Comparison of ENCODE assay signal across 8 mouse cellular contexts in the genomic region with DNA sequence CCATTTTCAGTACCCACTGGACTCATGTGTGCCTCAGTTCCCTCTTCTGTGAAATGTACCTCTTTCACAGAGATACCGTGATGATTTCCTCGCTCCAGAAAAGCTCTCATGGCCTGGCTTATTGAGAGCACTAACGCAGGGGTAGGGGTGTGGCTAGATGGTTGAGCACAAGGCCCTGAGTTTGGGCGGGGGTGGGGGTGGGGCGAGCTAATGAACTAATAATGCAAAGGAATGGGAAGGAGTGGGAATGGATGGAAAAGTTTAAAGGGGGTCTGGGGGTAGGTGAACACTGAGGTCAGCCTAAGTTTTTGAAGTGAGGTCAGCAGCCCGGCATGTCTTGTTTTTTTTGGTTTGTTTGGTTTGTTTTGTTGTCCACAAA.
A peak's percentile ranks its signal among the peaks of the same experiment; 100 is the strongest.
DNase-seq lines count a peak whose midpoint lies in the region; ATAC-seq and TF ChIP-seq lines count a peak whose summit lies in the region.

No protein-coding gene starts in this region.

- H3K36me3 ChIP-seq in ES-E14 (ENCODE audit: control insufficient read depth, insufficient read depth, low read length, poor library complexity, severe bottlenecking) = no peaks in the 10 kb centered on the region
- no peaks in the 10 kb centered on the region for H3K36me3 ChIP-seq in heart, embryonic 16.5 days (ENCODE audit: control insufficient read depth, insufficient read depth)
- no peaks in the 10 kb centered on the region for H3K36me3 ChIP-seq in midbrain, embryonic 10.5 days

- no peak for TF ChIP-seq POLR2A in cerebellum, adult 2 months (IDR thresholded peaks at IDR 0.05; ENCODE audit: borderline replicate concordance, insufficient read depth, low read length)

- H3K4me1 ChIP-seq in cerebellum, adult 2 months (ENCODE audit: control insufficient read depth, insufficient read depth, low read length) = peaks cover 3% of the 10 kb centered on the region
- H3K4me1 ChIP-seq in ES-E14 (ENCODE audit: control insufficient read depth in 2 of 2, insufficient read depth in 2 of 2, low read length in 2 of 2, poor library complexity in 1 of 2) = peaks cover 0 to 8% of the 10 kb centered on the region in 2 experiments; a peak in 2 of 4 replicates
- no peaks in the 10 kb centered on the region for H3K4me1 ChIP-seq in heart, embryonic 16.5 days (ENCODE audit: control insufficient read depth, insufficient read depth, low read length)
- H3K4me1 ChIP-seq in midbrain, embryonic 10.5 days = peaks cover 31% of the 10 kb centered on the region

- H3K27ac ChIP-seq in cerebellum, adult 2 months (ENCODE audit: insufficient read depth, low read length) = no peak overlapping the region
- H3K27ac ChIP-seq in ES-E14 (ENCODE audit: insufficient read depth, low read depth, low read length, poor library complexity, severe bottlenecking) = no peak overlapping the region
- H3K27ac ChIP-seq in heart, embryonic 16.5 days (ENCODE audit: low read length) = no peak overlapping the region
- peak overlapping the region; percentile 93 for H3K27ac ChIP-seq in midbrain, embryonic 10.5 days (replicated peaks)

- TF ChIP-seq CTCF in cerebellum, adult 2 months (IDR thresholded peaks at IDR 0.05; ENCODE audit: borderline replicate concordance, insufficient read depth, low read depth, low read length) = no peak

- no peak for DNase-seq in cerebellum, adult 2 months
- no peak for DNase-seq in cerebellum, postnatal 14 days
- no peak for DNase-seq in ES-E14 (ENCODE audit: low read depth, low spot score)
- peak; percentile 69 for DNase-seq in midbrain, embryonic 10.5 days (ENCODE audit: low spot score)
- no peak for DNase-seq in thymus, postnatal 25 days
- DNase-seq in frontal cortex, postnatal 36 days (ENCODE audit: low spot score in 2 of 2) = no peak
- DNase-seq in cerebellum, postnatal 25 days = no peak

- 23% methylated on average over 6 of the region's 6 CpGs for WGBS in cerebellum, adult 2 months
- WGBS in heart, embryonic 16.5 days = 11% methylated on average over 6 of the region's 6 CpGs
- under 1% methylated on average over 6 of the region's 6 CpGs for WGBS in midbrain, embryonic 10.5 days

- no peak for ATAC-seq in heart, embryonic 16.5 days (replicated peaks; ENCODE audit: extremely low read depth, insufficient read depth, low FRiP score)

- no peaks in the 10 kb centered on the region for H3K9me3 ChIP-seq in ES-E14 (ENCODE audit: control insufficient read depth, insufficient read depth, low read depth, low read length)
- H3K9me3 ChIP-seq in heart, embryonic 16.5 days (replicated peaks; ENCODE audit: control insufficient read depth, low read length) = peaks cover 4% of the 10 kb centered on the region; the same call in 1 of the 2 replicates
- no peaks in the 10 kb centered on the region; the same call in 1 of the 2 replicates for H3K9me3 ChIP-seq in midbrain, embryonic 10.5 days (replicated peaks)

- no peaks in the 10 kb centered on the region; the same call in 1 of the 2 replicates for H3K27me3 ChIP-seq in cerebellum, adult 2 months (ENCODE audit: control insufficient read depth, insufficient read depth, low read length)
- H3K27me3 ChIP-seq in heart, embryonic 16.5 days (ENCODE audit: control insufficient read depth, insufficient read depth, low read length) = 0 out of 2 replicates have a peak, but pooled peaks cover 2% of the 10 kb centered on the region
- no peaks in the 10 kb centered on the region for H3K27me3 ChIP-seq in midbrain, embryonic 10.5 days (ENCODE audit: low read depth, poor library complexity, severe bottlenecking)

- H3K4me3 ChIP-seq in cerebellum, adult 2 months (replicated peaks; ENCODE audit: insufficient read depth, low read depth, low read length) = peak overlapping the region; percentile 81
- peak overlapping the region; percentile 69 to 72 for H3K4me3 ChIP-seq in ES-E14 (ENCODE audit: insufficient read depth in 1 of 2, low read depth in 1 of 2, low read length in 2 of 2, poor library complexity in 1 of 2, severe bottlenecking in 1 of 2)
- peak overlapping the region; percentile 63 for H3K4me3 ChIP-seq in heart, embryonic 16.5 days (ENCODE audit: low read length)
- H3K4me3 ChIP-seq in midbrain, embryonic 10.5 days = peak overlapping the region; percentile 58

- H3K9ac ChIP-seq in ES-E14 (ENCODE audit: insufficient read depth, low read depth, low read length, poor library complexity, severe bottlenecking) = peak overlapping the region; percentile 3; the same call in 1 of the 2 replicates
- peak overlapping the region; percentile 59 for H3K9ac ChIP-seq in heart, embryonic 16.5 days (ENCODE audit: low read length)

- in situ Hi-C loops in ES-E14 (cut with MboI; ENCODE audit: low sequenced_read_pairs in 2 of 2, unreplicated experiment in 2 of 2) = no loop called here

- peak overlapping the region; percentile 94 for H3K4me2 ChIP-seq in heart, embryonic 16.5 days (ENCODE audit: low read depth, low read length)

TF ChIP-seq in ES-E14, 5 proteins besides CTCF, POLR2A, EP300 and RAD21:
- TF ChIP-seq ZC3H11A (IDR thresholded peaks at IDR 0.05; ENCODE audit: borderline replicate concordance, low read depth, low read length) (no peak), HCFC1 (IDR thresholded peaks at IDR 0.05; ENCODE audit: borderline replicate concordance, insufficient read depth, low read length) (no peak), MAFK (IDR thresholded peaks at IDR 0.05; ENCODE audit: insufficient read depth, low read depth, low read length) (no peak), CHD2 (IDR thresholded peaks at IDR 0.05; ENCODE audit: low read depth, low read length) (no peak)
